Mouse (Mus musculus) forebrain, embryonic 15.5 days (tissue): Measurements from ENCODE around the gene Chst3. TPM values are rescaled to one million over a fixed set of nuclear protein-coding genes. Genes with fewer than 3 reads are reported as not detected.
"Not testable (repeated sequence)": the region's sequence is repeated elsewhere in the genome, so short reads cannot be mapped to it uniquely, and the experiment has no call there.

Experiments
- ATAC-seq: fragments of 200-750 bp; cut with Nextera tagmentation; replicated peaks from 2 replicates; pipeline ENCODE4 v1.8.0; 2017; ENCODE audit warnings: mild to moderate bottlenecking, moderate TSS enrichment, moderate library complexity
- H3K27ac ChIP-seq: fragments of 300-500 bp; sonication (generic); replicated peaks from 2 replicates; pipeline ENCODE4 v1.5.1; 2015; ENCODE audit warnings: mild to moderate bottlenecking, inconsistent platforms
- H3K27me3 ChIP-seq: fragments of 300-500 bp; sonication (generic); 2 replicates; pipeline ENCODE4 v1.6.1; 2015; ENCODE audit warnings: inconsistent platforms
- H3K36me3 ChIP-seq: fragments of 300-500 bp; sonication (generic); 2 replicates; pipeline ENCODE4 v1.6.1; 2015; ENCODE audit warnings: mild to moderate bottlenecking, inconsistent platforms
- H3K4me1 ChIP-seq: fragments of 300-500 bp; sonication (generic); 2 replicates; pipeline ENCODE4 v1.6.1; 2015; ENCODE audit warnings: inconsistent platforms
- H3K4me2 ChIP-seq: fragments of 300-500 bp; sonication (generic); replicated peaks from 2 replicates; pipeline ENCODE4 v1.6.1; 2015; ENCODE audit warnings: mild to moderate bottlenecking, inconsistent platforms
- H3K4me3 ChIP-seq: fragments of 300-500 bp; sonication (generic); 2 replicates; pipeline ENCODE4 v1.5.1; 2015; ENCODE audit warnings: mild to moderate bottlenecking, inconsistent platforms
- H3K9ac ChIP-seq: fragments of 300-500 bp; sonication (generic); replicated peaks from 2 replicates; pipeline ENCODE4 v1.6.1; 2015; ENCODE audit warnings: mild to moderate bottlenecking, inconsistent platforms
- H3K9me3 ChIP-seq: fragments of 300-500 bp; sonication (generic); 2 replicates; pipeline ENCODE4 v1.6.1; 2016; ENCODE audit warnings: inconsistent platforms
- WGBS: fragments of 180-500 bp; shearing (Covaris S2); methylation state at CpG from one replicate; pipeline ENCODE4 v1.1.7; 2015; ENCODE audit warnings: mixed read lengths; 5-methylcytosine and 5-hydroxymethylcytosine counted together
- microRNA-seq: library from miRNA; unstranded; fragments of <30 nt; microRNA quantifications from one replicate; pipeline ENCODE4, GENCODE M21; 2016
- polyA plus RNA-seq: library from polyadenylated mRNA; unstranded; fragments of >200 nt; fragmentation: Nextera tagmentation; extraction: Ambion mirVana; gene quantifications from 2 replicates; pipeline ENCODE4 v1.2.1, GENCODE M21; 2015

The Chst3 gene
- polyA plus RNA-seq, 1 experiment from 2014 or later = 1.2 TPM

DNA sequence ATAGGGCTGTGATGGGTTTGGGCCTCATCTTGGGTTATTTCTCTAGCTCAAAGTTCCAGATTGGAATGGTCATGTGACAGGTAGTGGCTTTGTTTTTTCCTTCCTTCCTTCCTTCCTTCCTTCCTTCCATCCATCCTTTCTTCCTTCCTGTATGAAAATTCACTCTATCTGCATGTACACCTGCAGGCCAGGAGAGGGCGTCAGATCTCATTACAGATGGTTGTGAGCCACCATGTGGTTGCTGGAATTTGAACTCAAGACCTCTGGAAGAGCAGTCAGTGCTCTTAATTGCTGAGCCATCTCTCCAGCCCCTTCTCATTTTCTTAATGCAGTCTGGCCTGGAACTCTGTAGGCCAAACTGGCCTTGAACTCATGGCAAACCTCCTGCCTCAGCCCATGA lies 83.0 kb downstream of the Chst3 start:
- H3K27ac ChIP-seq, H3K27me3 ChIP-seq, H3K4me3 ChIP-seq, ATAC-seq, H3K4me1 ChIP-seq, H3K36me3 ChIP-seq, H3K9ac ChIP-seq, H3K9me3 ChIP-seq, H3K4me2 ChIP-seq: not testable (repeated sequence)
- WGBS = 28% methylated on average over 1 of the region's 1 CpGs

DNA sequence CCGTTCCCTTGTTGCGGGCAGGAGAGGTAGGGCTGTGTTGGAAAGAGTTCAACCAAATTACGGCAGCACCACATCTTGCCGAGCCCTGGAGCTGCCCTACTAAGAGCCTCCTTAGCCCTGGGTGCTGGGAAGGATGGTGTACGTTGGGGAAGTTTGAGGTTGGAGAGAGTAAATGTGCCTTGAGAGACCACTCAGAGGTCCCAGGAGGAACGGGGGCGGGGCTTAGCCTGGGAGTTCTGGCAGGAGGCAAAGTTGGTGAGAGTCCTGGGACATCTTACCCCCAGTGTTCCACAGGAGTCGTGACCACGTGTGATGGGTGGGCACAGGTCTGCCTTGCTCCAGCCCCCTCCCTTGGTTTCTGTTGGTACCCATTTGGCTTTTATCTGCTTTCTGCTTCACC lies 84.9 kb downstream of the Chst3 start:
- WGBS = 58% methylated on average over 9 of the region's 9 CpGs
- ATAC-seq = no peak
- H3K27me3 ChIP-seq = no peaks in the 10 kb centered on the region
- no peak overlapping the region for H3K4me3 ChIP-seq
- H3K9ac ChIP-seq = no peak overlapping the region
- H3K36me3 ChIP-seq = peaks cover 14% of the 10 kb centered on the region; the same call in 1 of the 2 replicates
- H3K4me2 ChIP-seq = no peak overlapping the region
- no peaks in the 10 kb centered on the region for H3K9me3 ChIP-seq
- H3K4me1 ChIP-seq = no peaks in the 10 kb centered on the region
- no peak overlapping the region for H3K27ac ChIP-seq

DNA sequence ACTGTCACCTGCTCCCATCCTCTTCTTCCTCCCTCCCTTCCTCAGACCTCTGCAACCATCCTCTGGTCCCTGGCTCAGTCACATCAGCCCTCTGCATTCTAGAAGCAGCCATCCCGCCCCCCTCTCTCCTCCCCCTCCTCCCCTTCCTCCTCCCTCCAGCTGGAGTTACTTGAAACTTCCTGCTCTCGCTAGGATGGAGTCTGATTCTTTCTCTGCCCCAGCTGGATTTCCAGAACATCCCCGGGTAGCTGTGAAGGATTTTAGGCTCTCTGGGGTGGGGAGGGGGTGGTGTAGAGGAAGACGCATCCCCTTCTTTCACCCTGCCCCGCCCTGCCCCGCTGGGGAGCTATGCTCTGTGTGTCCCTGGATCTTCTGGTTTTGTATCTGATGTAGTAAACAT lies 85.6 kb downstream of the Chst3 start:
- H3K9me3 ChIP-seq = no peaks in the 10 kb centered on the region
- ATAC-seq = no peak
- no peaks in the 10 kb centered on the region for H3K27me3 ChIP-seq
- 30% methylated on average over 6 of the region's 6 CpGs for WGBS
- no peak overlapping the region for H3K9ac ChIP-seq
- H3K4me2 ChIP-seq = no peak overlapping the region
- H3K4me1 ChIP-seq = no peaks in the 10 kb centered on the region
- no peak overlapping the region for H3K4me3 ChIP-seq
- no peak overlapping the region for H3K27ac ChIP-seq
- H3K36me3 ChIP-seq = peaks cover 14% of the 10 kb centered on the region; the same call in 1 of the 2 replicates

Small RNA genes lying within 50 kb of the gene (microRNA-seq; reads per million reads assigned to microRNA genes)
- not detected for gene Gm22117

Other genes starting within 250 kb of the Chst3 start
- 47.9 and 48.9 TPM in 2 replicates for gene Ascc1, start 216.5 kb downstream of the Chst3 start, polyA plus RNA-seq
- 117 TPM in 2 replicates for gene Anapc16, start 216.1 kb downstream of the Chst3 start, polyA plus RNA-seq
- 48.1 and 49.0 TPM in 2 replicates for gene Spock2, start 113.0 kb downstream of the Chst3 start, polyA plus RNA-seq
- gene Psap, start 58.4 kb upstream of the Chst3 start, polyA plus RNA-seq = 141 and 169 TPM in 2 replicates
- gene Vsir, start 127.6 kb upstream of the Chst3 start, polyA plus RNA-seq = 1.4 and 2.4 TPM in 2 replicates
- 4.9 and 6.9 TPM in 2 replicates for gene Gm17455, start 180.5 kb upstream of the Chst3 start, polyA plus RNA-seq